Mouse (Mus musculus): ENCODE measurements at regions not wholly inside any gene's neighbourhood (a gene's known extent, or its start where the extent isn't known, plus 50 kb on each side); places are given as distances from the start of the nearest gene placed in this dataset.
"Not testable (repeated sequence)": the region's sequence is repeated elsewhere in the genome, so short reads cannot be mapped to it uniquely, and the experiment has no call there.

DNA sequence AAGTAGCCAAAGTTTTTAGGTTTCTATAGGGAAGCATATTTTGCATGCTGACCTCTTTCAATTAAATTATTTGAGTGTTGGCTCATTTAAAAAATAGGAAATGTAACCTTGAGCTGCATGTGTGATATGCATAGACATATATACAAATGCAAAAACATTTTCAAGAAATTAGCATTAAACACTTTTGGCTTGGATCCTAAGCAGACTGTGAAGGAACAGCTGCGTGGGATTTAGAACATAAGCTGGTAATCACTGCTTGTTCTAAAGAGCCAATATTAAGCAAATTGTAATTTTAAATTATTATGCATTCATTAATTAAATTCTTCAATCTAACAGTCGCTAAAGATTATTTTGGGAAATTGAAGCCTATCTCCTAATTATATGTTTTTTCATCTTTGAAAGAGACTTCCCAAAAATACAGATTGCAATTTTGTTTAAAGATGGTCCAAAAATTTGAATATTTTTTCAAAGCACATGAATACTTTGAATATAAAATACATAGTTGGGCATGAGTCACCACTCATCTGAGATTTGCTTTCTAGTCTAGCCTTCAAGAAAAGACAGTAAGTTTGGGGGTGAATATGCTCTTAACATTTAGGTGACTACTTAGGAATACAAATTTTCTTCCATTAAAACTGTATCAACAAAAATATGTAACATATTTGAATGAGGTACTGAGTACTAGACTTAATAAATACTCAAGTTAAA, 163.3 kb upstream of the Hsf2 start:
- no peak for DNase-seq

DNA sequence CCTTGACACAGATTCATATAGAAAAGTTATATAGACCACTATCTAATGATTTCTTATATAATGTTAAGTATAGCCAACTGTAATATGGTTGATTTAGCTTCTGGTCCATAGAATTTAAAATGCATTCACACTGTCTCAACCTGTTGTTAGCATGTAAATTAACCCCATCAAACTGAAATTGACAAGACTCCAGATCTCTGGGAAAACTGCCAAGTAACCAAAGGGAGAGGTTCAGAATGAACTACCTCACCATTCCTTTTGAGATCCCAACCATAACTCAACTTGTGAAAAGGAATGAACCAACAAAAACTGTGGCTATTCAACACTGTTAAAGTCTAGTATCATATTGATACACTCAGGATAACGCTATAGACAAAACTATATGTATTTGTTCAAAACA, 162.0 kb upstream of the Hsf2 start:
- DNase-seq = no peak

DNA sequence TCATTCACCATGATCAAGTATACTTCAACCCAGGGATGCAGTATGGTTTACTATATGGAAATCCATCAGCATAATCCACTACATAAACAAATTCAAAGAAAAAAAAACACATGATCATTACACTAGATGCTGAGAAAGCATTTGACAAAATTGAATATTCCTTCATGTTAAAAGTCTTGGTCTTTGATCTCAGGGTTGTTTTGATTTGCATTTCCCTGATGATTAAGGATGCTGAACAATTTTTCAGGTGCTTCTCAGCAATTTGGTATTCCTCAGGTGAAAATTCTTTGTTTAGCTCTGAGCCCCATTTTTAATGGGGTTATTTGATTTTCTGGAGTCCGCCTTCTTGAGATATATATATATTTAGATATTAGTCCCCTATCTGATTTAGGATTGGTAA, 123.4 kb upstream of the Hsf2 start:
- DNase-seq = not testable (repeated sequence)

Data from layer of hippocampus, postnatal 36 days (tissue).